Mouse (Mus musculus) ES-CJ7 (cell line): ENCODE data around the gene Bcl2l13.
"Not testable (repeated sequence)": the region's sequence is repeated elsewhere in the genome, so short reads cannot be mapped to it uniquely, and the experiment has no call there.

Experiments used
- DNase-seq: peaks from one replicate; pipeline ENCODE4 v3.0.0; 2011; ENCODE audit warnings: low read depth, low spot score

Bcl2l13 gene

DNA sequence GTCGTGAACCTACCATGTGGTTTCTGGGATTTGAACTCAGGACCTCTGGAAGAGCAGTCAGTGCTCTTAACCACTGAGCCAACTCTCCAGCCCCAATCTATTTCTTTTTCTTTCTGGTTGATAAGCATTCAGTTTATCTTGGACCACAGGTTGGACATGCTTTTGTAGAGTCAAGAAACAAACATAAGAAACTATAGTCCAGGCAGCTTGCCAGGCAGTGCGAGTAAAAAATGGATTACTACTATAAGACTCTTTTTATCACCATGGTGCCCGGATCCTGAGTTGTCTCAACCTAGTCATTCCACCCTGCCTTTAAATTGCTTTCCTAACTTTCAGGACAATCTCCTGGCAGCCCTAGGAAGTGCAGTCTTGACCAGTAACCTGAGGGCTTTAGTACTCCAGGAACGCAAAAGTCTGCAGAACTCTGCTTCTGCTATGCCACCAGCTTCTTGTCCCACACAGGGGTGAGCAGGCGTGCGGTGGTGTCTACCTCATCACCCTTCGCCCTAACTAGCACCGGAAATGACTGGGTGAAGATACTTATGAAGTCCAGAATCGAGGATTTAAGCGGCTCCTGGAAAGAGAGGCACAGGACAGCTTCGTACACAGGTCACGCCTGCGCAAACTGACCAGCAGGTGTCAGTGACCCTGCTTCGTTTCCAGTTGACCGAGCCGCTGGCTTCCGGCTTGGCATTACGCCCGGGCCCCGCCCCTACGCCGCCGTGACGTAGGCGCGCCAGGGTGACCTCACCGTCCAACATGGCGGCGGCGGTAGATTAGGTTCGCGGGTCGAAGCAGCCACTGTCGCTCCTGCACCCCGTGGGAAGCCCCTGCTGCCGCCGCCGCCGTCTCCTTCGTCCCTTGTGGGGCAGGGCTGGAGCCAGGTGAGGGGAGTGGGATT, at the start of gene Bcl2l13:
Gene Bcl2l13 (plus strand): TSS at position 739 of the 901 bp plus-strand sequence.
- peak; percentile 93 for DNase-seq

DNA sequence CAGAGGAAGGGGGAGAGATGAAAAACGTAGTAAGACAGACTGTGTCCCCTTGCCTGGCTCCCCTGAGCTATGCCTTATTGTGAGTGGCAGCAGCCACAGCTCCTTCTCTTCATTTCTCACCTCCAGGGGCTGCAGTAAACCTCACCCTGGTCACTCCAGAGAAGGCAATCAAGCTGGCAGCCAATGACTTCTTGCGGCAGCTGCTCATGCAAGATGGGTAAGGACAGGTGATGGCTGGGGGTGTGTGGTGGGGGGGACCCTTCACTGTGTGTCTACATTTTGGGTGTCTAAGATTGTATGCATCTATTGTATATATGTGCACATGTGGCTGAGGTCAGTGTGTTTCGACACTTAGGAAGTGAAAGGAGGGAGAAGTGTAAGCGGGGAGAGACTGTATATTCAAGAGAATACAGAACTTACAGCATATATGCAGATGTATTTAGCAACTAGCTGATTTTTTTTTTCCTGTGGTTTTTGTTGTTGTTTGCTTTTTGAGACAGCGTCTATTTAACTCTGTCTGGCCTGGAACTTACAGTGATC, 47.9 kb upstream of the Bcl2l13 start:
- DNase-seq: no peak

DNA sequence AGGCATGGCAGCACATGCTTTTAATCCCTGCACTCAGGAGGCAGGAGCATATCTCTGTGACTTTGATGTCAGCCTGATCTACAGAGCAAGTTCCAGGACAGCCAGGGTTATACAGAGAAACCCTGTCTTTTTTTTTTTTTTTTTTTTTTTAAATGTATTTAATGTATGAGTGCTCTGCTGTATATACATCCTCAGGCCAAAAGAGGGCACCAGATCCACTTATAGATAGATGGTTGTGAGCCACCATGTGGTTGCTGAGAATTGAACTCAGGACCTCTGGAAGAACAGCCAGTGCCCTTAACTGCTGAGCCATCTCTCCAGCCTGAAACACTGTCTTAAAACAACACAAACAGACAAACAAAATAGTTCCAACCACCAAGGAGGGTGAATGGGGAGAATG, 47.1 kb upstream of the Bcl2l13 start:
- DNase-seq: peak; percentile 62

DNA sequence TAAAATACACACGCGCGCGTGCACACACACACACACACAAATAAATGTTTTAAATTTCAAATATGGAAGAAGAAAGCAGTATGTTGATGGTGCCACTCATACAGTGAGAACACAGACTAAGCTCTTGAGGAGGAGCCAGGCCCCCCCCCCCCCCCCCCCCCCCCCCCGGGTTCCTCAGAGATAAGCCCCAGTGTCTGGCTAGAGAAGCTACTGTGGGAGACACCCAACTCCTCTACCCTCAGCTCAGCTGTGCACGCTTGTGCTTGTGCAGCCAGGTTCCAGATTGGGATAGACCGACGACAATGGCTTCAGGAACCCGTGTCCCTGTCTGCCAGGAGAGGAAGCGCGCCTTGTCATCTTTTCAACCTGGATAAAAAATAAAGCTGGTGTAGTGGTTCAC, 45.9 kb upstream of the Bcl2l13 start:
- peak; percentile 37 for DNase-seq

DNA sequence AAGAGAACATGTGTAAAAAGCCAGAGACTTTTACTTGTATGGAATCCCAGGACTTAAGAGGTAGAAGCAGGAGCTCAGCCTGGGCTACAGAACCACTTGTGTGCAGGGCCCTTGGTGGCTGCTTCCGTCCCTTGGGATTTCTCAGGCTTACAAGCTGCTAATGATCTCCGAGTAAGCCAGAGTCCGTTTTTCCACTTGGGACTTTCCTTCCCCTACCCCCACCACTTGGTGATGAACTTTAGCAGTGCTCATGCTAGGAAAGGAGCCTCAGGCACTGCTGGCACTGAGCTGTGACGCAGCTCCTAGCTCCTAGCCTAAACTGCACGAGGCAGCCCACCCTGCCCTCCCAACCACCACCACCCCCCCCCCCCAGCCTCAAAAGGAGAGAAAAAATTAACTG, 45.3 kb upstream of the Bcl2l13 start:
- DNase-seq: no peak

DNA sequence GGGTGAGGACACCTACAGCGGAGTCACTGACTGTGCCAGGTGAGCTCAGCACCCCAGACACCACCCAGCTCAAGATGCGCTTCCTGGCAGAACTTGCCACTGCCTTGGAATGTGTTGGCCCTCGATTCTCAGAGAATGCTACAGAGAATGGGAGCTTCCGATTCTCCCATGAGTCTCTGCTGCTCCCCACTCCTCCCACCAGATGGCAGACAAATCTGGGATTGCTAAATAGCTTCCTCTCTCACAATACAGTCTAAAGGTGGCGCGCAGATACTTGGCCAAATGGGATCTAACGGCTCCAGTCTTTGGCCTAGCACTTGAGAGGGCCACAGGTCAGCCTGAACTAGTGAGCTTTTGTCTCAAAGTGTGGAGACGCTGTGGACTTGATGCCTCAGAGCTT, 43.1 kb upstream of the Bcl2l13 start:
- DNase-seq: peak; percentile 58

DNA sequence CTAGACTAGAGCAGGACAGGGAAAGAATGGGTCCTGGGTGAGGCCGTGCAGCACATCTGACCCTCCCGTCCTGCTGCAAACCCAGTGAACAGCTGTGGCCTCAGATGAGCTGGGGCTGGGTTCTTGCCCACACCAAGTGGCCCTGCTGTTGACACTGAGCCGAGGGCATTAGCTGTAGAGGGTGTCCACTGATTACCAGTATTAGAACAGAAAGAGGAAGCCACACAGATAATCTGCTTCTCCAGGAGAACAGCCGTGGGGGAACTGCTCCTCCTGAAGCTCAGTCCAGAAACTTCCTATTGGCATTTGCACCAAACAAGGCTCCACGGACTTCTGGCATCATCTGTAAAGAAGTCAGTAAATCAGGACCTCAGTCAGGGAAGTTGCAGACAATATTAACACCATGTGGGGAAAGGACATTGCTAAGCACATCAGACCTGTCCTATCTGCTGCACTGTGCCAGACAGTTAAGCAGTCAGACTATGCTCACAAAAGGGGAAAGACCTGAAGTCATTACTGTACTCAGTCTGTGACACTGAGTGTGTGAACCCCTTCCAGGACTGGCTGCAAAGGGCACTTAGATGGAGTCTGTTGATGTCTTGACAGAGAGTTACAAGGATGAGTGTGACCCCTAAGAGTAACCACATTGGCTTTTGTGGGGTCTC, 40.5 kb upstream of the Bcl2l13 start:
- DNase-seq: no peak

DNA sequence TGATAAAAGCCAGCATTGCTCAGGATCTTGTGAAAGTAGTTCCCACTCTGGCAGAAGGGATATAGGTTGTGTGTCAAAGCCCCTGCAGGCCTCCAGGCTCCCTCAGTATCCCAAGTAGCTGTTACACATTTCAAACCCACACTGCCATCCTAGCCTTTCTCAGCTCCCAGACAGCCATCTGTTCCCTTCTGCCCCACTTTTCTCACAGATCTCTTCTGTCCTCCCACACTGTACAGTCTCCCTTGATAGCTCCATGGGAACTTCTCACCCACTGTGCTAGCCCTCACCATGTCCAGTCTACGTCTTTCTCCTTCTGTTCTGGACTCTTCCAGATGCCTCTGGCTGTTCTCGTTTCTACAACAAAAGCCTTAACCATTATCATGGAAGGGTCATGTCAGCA, 39.9 kb upstream of the Bcl2l13 start:
- no peak for DNase-seq

DNA sequence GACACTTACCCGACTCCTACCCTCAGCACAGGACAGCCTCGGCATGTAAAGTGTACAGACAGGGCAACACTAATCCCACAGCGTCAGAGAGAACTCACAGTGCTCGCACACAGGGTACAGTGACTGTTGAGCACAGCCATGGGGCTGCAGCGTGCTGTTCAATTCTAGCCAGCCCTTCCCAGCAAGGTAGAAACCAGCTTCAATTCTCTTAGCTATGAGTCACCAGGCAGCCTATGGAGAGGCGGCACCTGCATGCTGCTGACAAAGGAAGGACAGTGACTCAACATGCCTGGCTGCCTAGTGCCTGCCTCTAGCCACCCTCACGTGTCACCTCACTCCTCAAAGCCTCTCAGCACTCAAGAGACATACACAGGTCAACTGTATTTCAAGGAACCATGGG, 38.0 kb upstream of the Bcl2l13 start:
- no peak for DNase-seq

DNA sequence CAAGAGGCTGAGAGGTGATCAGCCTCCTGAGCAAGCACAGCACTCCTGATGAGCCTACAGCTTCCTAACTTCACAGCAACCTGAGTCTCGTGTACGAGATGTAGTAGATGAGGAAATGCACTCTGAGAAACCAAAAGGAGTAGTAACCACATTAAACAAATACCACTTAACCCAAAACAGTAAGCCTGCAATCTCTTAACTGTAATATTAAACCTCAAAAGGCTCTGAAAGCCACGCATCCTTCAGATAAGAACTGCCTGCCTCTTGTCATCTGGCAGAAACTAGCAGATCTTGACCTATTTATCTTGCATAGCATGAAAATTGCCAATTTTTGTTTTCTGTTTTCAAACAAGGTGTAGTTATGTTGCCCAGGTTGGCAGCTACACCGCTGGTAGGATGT, 37.1 kb upstream of the Bcl2l13 start:
- DNase-seq: no peak

DNA sequence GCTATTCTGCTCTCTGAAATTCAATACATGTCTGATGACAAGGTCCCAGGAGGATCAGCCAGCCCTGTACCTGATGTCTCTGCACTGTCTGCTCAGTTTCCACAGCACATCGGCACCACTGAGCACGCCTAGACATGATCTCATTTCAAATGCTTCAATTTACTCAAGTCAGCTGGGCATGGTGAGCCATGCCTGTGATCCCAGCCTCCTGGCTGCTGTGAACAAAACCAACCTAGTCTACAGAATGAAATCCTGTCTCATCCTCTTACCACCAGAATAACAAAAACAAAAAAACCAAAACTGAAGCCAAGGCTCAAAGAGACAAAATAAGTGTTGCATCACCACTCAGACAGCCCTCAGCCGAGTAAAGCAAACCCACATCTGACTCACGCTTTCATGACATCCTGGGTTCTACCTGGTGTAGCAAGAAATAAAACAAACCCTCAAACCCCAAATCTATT, 36.4 kb upstream of the Bcl2l13 start:
- no peak for DNase-seq

DNA sequence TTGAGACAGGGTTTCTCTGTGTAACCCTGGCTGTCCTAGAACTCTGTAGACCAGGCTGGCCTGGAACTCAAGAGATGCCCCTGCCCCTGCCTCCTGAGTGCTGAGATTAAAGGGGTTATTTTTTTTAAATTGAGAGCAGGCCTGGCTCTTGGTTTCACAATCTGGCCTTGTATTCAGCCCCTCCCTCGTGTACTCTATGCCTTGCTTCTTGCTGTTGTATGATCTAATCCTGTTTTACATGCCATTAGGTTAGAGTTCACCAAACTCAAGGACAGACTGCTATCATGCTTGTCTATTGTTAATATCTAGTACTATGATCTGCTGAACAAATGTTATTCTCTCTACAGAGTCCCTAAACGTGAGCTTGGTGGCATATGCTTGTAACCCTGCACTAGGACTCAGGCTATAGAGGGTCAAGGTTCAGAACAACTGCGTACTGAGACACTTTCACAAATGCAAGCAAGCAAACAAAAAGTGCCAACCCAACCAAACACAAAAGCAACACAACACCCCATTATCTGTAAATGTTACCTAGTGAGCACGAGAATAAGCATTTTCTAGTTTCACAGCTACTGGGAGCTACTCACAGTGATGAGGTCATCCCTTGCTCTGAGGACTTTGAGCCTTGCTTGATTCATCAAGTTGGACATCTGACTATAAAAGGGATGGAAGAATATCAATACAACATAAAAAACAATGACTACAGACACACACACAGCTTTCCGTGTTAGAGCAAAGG, 28.8 kb upstream of the Bcl2l13 start:
- DNase-seq: no peak

DNA sequence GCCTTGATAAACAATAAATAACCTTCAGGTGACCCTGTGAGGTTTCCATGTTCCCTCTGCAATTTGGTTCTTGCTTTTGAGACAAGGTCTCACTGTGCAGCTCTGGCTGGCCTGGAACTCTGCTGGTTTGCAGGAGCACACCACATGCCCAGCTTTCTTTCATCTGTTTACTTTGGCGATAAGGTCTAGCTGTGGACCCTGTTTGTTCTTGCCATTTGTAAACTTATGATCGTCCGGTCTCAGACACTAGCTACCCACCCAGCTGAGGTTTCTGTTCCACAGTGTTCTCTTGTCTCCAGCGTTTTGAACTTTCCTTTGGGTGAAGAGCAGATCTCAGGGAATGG, 28.3 kb upstream of the Bcl2l13 start:
- DNase-seq: no peak

DNA sequence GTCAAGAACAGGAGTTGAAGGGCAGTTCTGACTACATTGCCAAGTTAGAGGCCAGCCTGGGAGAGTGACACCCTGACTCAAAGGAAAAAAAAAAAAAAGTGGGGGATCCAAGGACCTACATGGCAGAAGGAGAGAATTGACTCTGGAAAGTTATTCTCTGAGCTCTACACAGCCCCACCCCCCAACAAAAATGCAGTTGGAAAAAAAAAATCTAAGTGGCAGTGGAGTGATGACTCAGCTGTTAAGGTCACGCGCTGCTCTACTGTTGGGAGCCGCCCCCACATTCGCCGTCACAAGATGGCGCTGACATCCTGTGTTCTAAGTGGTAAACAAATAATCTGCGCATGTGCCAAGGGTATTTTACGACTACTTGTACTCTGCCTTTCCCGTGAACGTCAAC, 24.0 kb upstream of the Bcl2l13 start:
- not testable (repeated sequence) for DNase-seq

DNA sequence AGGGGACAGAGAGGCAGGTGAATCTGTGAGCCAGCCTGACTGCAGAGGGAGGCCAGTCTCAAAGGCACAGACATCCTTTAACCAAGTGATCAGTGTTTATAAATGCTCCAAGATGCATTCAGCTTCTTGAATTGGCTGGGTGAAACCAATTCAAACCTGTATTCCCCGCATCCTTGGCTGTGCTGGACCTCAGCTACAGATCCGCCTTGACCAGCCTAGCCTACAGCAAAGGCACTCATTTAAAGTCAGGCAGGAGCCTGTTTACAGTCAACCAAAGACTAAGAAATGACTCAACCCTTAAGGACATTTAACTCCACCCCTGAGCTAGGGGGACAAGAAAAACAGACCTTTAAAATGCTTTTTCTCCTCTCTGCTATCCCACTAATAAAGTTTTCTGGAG, 16.7 kb upstream of the Bcl2l13 start:
- DNase-seq: no peak

DNA sequence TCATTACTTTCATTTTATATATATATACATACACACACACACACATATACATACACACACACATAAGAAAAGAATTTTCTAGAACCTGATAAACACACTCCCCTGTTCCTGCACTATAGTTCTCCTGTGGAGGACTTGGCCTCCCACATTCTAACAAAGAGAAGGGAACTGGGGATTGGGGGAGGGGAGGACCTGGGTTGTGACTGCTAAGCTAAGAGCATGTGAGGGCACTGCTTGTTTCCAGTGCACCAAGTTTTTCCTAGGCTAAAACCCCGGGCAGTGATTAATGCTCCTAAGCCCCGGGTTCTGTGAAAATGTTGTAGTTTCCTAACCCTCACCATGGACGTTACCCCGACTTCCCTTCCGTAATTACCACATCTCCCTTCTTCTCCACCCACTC, 15.9 kb upstream of the Bcl2l13 start:
- no peak for DNase-seq

DNA sequence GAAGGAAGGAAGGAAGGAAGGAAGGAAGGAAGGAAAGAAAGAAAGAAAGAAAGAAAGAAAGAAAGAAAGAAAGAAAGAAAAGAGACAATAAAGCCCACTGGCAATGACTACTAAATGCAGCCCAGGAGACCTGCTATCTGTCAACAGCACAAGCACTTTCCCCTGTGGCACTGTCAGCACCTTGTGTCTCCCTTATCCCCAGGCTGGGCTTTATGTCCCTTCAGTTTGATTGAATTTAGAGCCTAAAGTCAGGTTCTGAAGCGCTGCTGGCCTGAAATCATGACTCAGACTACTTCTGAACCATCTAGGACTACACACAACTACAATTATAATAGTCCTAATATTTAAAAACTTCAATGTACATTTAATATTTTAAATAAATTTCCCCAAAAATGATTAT, 15.1 kb upstream of the Bcl2l13 start:
- DNase-seq: no peak

DNA sequence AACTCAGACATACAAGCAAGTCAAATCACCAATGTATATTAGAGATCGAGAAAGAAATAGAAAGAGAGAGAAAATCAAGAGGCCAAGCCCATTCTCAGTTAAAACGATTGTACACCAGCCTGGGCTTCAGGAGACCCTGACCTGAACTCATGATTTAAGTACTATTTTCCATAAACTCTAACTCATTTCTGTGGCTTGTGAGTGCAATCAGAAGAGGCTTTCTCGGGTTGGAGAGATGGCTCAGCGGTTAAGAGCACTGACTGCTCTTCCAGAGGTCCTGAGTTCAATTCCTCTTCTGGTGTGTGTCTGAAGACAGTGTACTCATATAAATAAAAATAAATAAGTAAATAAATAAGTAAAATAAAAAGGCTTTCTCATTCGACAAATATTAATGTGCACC, 14.3 kb upstream of the Bcl2l13 start:
- DNase-seq: no peak

DNA sequence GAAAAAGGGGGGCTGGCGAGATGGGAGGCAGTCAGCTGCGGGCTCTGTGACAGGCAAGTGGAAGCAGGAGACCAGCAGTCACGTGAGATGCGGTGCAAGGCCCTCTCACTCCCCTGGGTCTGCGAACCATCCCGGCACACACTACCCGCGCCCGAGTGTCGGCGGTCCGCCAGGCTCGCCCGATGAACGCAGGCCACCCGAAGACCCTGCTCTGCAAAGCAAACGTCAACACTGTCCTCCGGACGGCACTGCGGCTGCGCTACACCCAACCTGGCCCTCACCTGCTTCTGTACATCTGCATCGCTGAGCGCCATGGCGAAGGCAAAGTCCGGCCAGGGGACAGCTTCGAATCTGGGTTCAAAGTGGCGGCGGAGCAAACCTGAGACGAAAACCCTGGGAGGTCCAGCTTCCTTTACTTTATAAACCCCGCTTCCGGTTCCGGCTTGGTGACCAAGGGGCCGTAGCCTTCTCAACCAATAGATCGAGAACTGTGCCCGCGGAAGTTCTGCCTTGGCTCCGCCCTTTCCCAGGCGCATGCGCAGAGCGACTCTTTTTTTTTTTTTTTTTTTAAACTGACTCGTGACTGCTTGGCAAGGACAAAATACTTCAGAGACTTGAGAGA, 13.6 kb upstream of the Bcl2l13 start, which contains the start of gene Atp6v1e1:
Gene Atp6v1e1 (minus strand): TSS at position 487 of the 622 bp plus-strand sequence.
- peak; percentile 98 for DNase-seq

DNA sequence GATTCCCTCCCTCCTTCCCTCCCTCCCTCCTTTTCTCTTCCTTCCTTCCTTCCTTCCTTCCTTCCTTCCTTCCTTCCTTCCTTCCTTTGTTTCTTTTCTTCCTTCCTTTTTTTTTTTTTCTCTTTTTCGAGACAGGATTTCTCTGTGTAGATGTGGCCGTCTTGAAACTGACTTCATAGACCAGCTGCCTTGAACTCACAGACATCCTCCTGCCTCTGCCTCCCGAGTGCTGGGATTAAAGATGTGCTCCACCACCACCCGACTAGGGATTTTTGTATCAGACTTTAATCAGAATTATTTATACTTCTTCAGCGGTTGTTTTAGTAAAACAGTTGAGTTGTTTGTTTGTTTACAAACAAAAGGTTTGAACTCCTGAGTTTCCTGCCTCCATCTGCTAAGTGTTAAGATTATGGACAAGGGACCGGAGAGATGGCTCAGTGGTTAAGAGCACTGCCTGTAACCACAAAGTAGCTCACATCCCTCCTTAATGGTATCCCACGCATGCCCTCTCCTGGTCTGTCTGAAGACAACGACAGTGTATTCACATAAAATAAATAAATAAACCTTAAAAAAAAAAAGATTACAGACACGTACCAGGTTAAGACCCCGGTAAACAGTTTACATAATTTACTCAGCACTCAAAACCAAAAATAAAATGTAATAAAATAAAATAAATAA, 12.9 kb upstream of the Bcl2l13 start:
- peak; percentile 76 for DNase-seq

DNA sequence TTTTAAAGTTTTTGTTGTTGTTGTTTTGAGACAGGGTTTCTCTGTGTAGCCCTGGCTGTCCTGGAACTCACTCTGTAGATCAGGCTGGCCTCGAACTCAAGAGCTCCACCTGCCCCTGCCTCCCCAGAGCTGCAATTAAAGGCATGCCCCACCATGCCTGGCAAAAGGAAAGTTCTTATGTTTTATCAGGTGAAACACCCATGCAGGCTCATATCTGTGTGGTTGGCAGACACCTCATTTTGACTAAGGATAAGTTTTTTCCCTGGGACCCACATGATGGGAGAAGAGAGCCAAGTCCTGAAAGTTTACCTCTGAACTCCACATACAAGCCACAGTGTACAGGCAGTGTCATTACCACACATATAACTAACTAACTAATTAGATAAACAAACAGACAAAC, 6.0 kb upstream of the Bcl2l13 start:
- no peak for DNase-seq
